Mouse (Mus musculus) testis, adult 2 months (tissue): ENCODE results near the gene Ptpru.

Source experiments
- CTCF ChIP-seq: fragments of 200-500 bp; IDR thresholded peaks from 2 replicates; pipeline ENCODE4 v1.5.1; 2012; ENCODE audit warnings: low read depth, mild to moderate bottlenecking, inconsistent platforms, low read length, moderate library complexity; ENCODE audit not compliant: control insufficient read depth, insufficient read depth, insufficient replicate concordance
- POLR2A ChIP-seq: fragments of 200-500 bp; IDR thresholded peaks from 2 replicates; pipeline ENCODE4 v1.6.1; 2012; ENCODE audit warnings: low read depth, mild to moderate bottlenecking, inconsistent platforms, low read length, moderate library complexity; ENCODE audit not compliant: control insufficient read depth

DNA sequence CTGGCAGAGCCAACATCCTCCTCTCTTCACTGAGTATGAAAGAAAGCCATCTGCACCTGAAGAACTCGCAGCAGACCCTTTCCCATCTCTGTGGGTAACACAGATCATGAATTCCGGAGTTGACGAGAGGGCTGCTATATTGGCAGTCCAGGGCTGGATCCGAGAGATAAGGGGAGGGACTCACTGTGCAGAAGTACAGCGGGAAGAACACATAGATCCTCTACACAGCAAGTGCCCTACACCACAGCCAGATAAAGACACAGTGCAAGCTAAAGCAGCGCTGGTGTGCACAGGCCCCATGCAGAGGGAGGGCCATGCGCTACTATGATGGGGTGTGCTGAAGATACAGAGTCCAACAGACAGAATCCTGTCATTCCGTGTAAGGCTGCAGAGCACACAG is 9.0 kb downstream of the Ptpru start:
- no peak for TF ChIP-seq CTCF
- no peak for TF ChIP-seq POLR2A
